Comparison of ENCODE assay signal across 8 mouse cellular contexts in the genomic region with DNA sequence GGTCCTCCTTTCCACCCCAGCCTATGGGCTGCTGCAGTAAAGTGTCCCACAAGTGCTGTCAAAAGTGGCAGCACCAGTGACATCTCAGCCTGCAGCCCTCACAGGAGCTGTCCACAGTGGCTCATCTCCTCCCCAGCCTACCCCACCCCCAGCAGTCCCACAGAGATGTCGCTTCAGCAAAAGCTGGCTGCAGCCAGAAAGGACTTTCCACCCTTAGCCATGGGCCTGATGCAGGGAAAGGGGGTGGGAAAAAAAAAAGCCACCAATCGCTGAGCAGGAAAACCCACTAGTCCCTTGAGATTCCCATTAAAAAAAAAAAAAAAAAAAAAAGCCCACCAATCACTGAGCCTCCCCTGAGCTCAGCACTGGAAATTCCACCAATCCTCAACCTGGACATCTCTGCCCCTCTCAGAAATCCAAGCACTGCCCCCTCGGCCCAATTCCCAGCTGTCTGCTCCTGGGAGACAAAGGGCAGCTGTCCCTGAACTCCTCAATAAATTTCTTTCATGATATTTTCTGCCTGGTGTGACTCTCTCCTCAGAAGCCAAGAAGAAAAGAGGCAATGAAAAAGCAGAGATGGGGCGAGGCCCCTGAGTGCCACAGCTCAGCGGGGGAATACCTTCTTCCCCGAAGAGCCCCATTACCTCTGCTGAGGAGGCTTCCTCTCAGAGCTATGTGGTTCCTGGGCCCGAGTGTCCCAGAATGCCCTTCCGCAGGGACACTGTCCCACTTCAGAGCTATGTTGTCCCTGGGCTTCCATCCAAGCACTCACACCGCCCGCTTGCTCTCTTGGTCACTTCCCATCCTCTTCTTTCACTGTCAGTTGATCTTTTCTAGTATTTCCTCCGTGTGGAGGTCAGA. TPM values are rescaled to one million over a fixed set of nuclear protein-coding genes. Genes with fewer than 3 reads are reported as not detected.
DNase-seq lines count a peak whose midpoint lies in the region; ATAC-seq lines count a peak whose summit lies in the region.

No protein-coding gene starts in this region.

- H3K4me1 ChIP-seq in forebrain, embryonic 12.5 days = peaks cover 28% of the 10 kb centered on the region
- H3K4me1 ChIP-seq in midbrain, embryonic 11.5 days (ENCODE audit: control insufficient read depth, insufficient read depth, low read length) = peaks cover 10% of the 10 kb centered on the region

- 52% methylated on average over 11 of the region's 11 CpGs for WGBS in forebrain, embryonic 12.5 days
- 49% methylated on average over 11 of the region's 11 CpGs for WGBS in midbrain, embryonic 11.5 days

- ATAC-seq in forebrain, embryonic 12.5 days (ENCODE audit: low FRiP score) = no peak
- peak; percentile 36 for ATAC-seq in midbrain, embryonic 11.5 days (ENCODE audit: low FRiP score)

- no peak overlapping the region for H3K4me3 ChIP-seq in forebrain, embryonic 12.5 days (replicated peaks)
- H3K4me3 ChIP-seq in midbrain, embryonic 11.5 days (ENCODE audit: low read depth, low read length) = no peak overlapping the region

- H3K27me3 ChIP-seq in forebrain, embryonic 12.5 days = no peaks in the 10 kb centered on the region
- no peaks in the 10 kb centered on the region for H3K27me3 ChIP-seq in midbrain, embryonic 11.5 days (ENCODE audit: control insufficient read depth, insufficient read depth, low read length)

- H3K36me3 ChIP-seq in forebrain, embryonic 12.5 days (replicated peaks) = peaks cover 59% of the 10 kb centered on the region
- peaks cover 9% of the 10 kb centered on the region; the same call in 1 of the 2 replicates for H3K36me3 ChIP-seq in midbrain, embryonic 11.5 days (ENCODE audit: control insufficient read depth, insufficient read depth, low read length)

- intact Hi-C loops in heart, postnatal 25 days (cut with DNase I) = no loop called here

- H3K9me3 ChIP-seq in forebrain, embryonic 12.5 days = no peaks in the 10 kb centered on the region
- no peaks in the 10 kb centered on the region for H3K9me3 ChIP-seq in midbrain, embryonic 11.5 days (ENCODE audit: control insufficient read depth, low read length)

- no peak overlapping the region for H3K4me2 ChIP-seq in forebrain, embryonic 12.5 days
- H3K4me2 ChIP-seq in midbrain, embryonic 11.5 days = no peak overlapping the region

- H3K9ac ChIP-seq in forebrain, embryonic 12.5 days = 0 out of 2 replicates have a peak overlapping the region, but pooled peaks have one; percentile 7
- 0 out of 2 replicates have a peak overlapping the region, but pooled peaks have one; percentile 7 for H3K9ac ChIP-seq in midbrain, embryonic 11.5 days (ENCODE audit: low read length)

- peak; percentile 24 for DNase-seq in urinary bladder, postnatal 25 days (ENCODE audit: low spot score)
- no peak for DNase-seq in urinary bladder, adult 2 months (ENCODE audit: low spot score)
- DNase-seq in heart, postnatal 25 days (ENCODE audit: low spot score) = peak; percentile 62
- DNase-seq in kidney, postnatal 4 days = peak; percentile 74 to 83
- DNase-seq in midbrain, embryonic 11.5 days (ENCODE audit: low spot score, missing footprints) = peak; percentile 83
- peak; percentile 48 for DNase-seq in testis, postnatal 14 days (ENCODE audit: low spot score)
- DNase-seq in thymus, postnatal 36 days = no peak

- H3K27ac ChIP-seq in forebrain, embryonic 12.5 days = peak overlapping the region; percentile 36
- H3K27ac ChIP-seq in midbrain, embryonic 11.5 days (ENCODE audit: low read depth, low read length) = peak overlapping the region; percentile 81

RNA-seq across cellular contexts. Expression of a gene that starts 1.8 kb away (rescaled TPM):
- 42.0 and 51.0 TPM in 2 replicates for polyA plus RNA-seq in urinary bladder, adult 2 months (2012; rRNA removed)
- polyA plus RNA-seq in forebrain, embryonic 12.5 days (2016; fragmentation: Nextera tagmentation; extraction: Ambion mirVana) = 54.5 and 57.3 TPM in 2 replicates
- 10 to 100 TPM; 30.2 to 33.0 TPM for total RNA-seq in heart, postnatal 25 days (2021)
- 52.3 and 57.7 TPM in 2 replicates for polyA plus RNA-seq in midbrain, embryonic 11.5 days (2014; fragmentation: Nextera tagmentation; extraction: Ambion mirVana)

RNA-seq across cellular contexts. Expression of a gene that starts 23.2 kb away (rescaled TPM):
- 1.7 and 2.0 TPM in 2 replicates for polyA plus RNA-seq in urinary bladder, adult 2 months (2012; rRNA removed)
- polyA plus RNA-seq in forebrain, embryonic 12.5 days (2016; fragmentation: Nextera tagmentation; extraction: Ambion mirVana) = 7.5 TPM in 2 replicates
- 1 to 10 TPM; 2.2 to 2.5 TPM for total RNA-seq in heart, postnatal 25 days (2021)
- 5.8 and 7.7 TPM in 2 replicates for polyA plus RNA-seq in midbrain, embryonic 11.5 days (2014; fragmentation: Nextera tagmentation; extraction: Ambion mirVana)

RNA-seq across cellular contexts. Expression of a gene that starts 33.2 kb away (rescaled TPM):
- polyA plus RNA-seq in urinary bladder, adult 2 months (2012; rRNA removed) = 24.1 and 24.8 TPM in 2 replicates
- 43.4 and 48.6 TPM in 2 replicates for polyA plus RNA-seq in forebrain, embryonic 12.5 days (2016; fragmentation: Nextera tagmentation; extraction: Ambion mirVana)
- 10 to 100 TPM; 37.1 to 39.1 TPM for total RNA-seq in heart, postnatal 25 days (2021)
- 29.5 and 33.8 TPM in 2 replicates for polyA plus RNA-seq in midbrain, embryonic 11.5 days (2014; fragmentation: Nextera tagmentation; extraction: Ambion mirVana)

RNA-seq across cellular contexts. Expression of a gene that starts 45.4 kb away (rescaled TPM):
- polyA plus RNA-seq in urinary bladder, adult 2 months (2012; rRNA removed) = 3.3 and 4.4 TPM in 2 replicates
- polyA plus RNA-seq in forebrain, embryonic 12.5 days (2016; fragmentation: Nextera tagmentation; extraction: Ambion mirVana) = 4.8 and 5.4 TPM in 2 replicates
- 1 to 10 TPM; 7.3 to 8.8 TPM for total RNA-seq in heart, postnatal 25 days (2021)
- 1.9 TPM in 2 replicates for polyA plus RNA-seq in midbrain, embryonic 11.5 days (2014; fragmentation: Nextera tagmentation; extraction: Ambion mirVana)

Comparison
In these comparisons a context has a peak if more than half of its experiments do, and no peak if none do; other contexts are left out.
1. DNase-seq: peak in urinary bladder, postnatal 25 days (single experiment), heart, postnatal 25 days (single experiment), kidney, postnatal 4 days (2 of 2), midbrain, embryonic 11.5 days (single experiment) and testis, postnatal 14 days (single experiment); none in urinary bladder, adult 2 months (single experiment) and thymus, postnatal 36 days (0 of 2).